Mouse (Mus musculus) kidney, adult 2 months (tissue): Measurements from ENCODE around the gene Gm9821. TPM values are rescaled to one million over a fixed set of nuclear protein-coding genes. Genes with fewer than 3 reads are reported as not detected.

Experiments used
- DNase-seq: peaks from one replicate; pipeline ENCODE4 v3.0.0; 2021
- H3K27ac ChIP-seq: fragments of 200-500 bp; 2 replicates; pipeline ENCODE4 v1.5.1; 2012; ENCODE audit warnings: low read depth, low read length, control low read depth, inconsistent platforms; ENCODE audit not compliant: insufficient read depth
- H3K27me3 ChIP-seq: fragments of 200-500 bp; replicated peaks from 2 replicates; pipeline ENCODE4 v1.6.1; 2012; ENCODE audit warnings: mild to moderate bottlenecking, moderate library complexity, low read length, inconsistent platforms; ENCODE audit not compliant: control insufficient read depth, insufficient read depth
- H3K36me3 ChIP-seq: fragments of 200-500 bp; 2 replicates; pipeline ENCODE4 v1.6.1; 2012; ENCODE audit warnings: mild to moderate bottlenecking, moderate library complexity, low read length, inconsistent platforms; ENCODE audit not compliant: control insufficient read depth, insufficient read depth
- H3K4me1 ChIP-seq: fragments of 200-500 bp; 2 replicates; pipeline ENCODE4 v1.6.1; 2011; ENCODE audit warnings: low read length; ENCODE audit not compliant: control insufficient read depth, insufficient read depth
- H3K4me3 ChIP-seq: fragments of 200-500 bp; 2 replicates; pipeline ENCODE4 v1.5.1; 2011; ENCODE audit warnings: mild to moderate bottlenecking, low read depth, low read length, control low read depth; ENCODE audit not compliant: insufficient read depth
- CTCF ChIP-seq: fragments of 200-500 bp; conservative IDR thresholded peaks from 2 replicates; pipeline ENCODE4 v1.5.1; 2011; ENCODE audit warnings: low read depth, mild to moderate bottlenecking, control low read depth, low read length, moderate library complexity, mixed read lengths; ENCODE audit not compliant: insufficient read depth, insufficient read length
- POLR2A ChIP-seq: fragments of 200-500 bp; IDR thresholded peaks from one replicate; pipeline ENCODE4 v1.6.1; 2011; ENCODE audit warnings: low read depth, low read length, control low read depth
- WGBS: fragments of 180-500 bp; shearing (Covaris S2); methylation state at CpG from one replicate; pipeline ENCODE4 v1.1.7; 2018; 5-methylcytosine and 5-hydroxymethylcytosine counted together
- polyA plus RNA-seq: library from polyadenylated mRNA; depleted of rRNA; stranded (reverse); fragments of >200 nt; gene quantifications from 2 replicates; pipeline ENCODE4 v1.2.3, GENCODE M21; 2012

The Gm9821 gene
- polyA plus RNA-seq, 1 experiment = not detected

GRCm38 (mm10) chr2:91972121-91972566 is 26.6 kb downstream of the Gm9821 start:
- peak overlapping the region; percentile 80 for H3K27ac ChIP-seq
- no peaks in the 10 kb centered on the region for H3K36me3 ChIP-seq
- H3K27me3 ChIP-seq = peaks cover 8% of the 10 kb centered on the region; the same call in 1 of the 2 replicates
- DNase-seq = no peak
- H3K4me3 ChIP-seq = no peak overlapping the region
- peaks cover 5% of the 10 kb centered on the region; the same call in 1 of the 2 replicates for H3K4me1 ChIP-seq
- TF ChIP-seq CTCF (no peak), POLR2A (no peak)
- 46% methylated on average over 13 of the region's 13 CpGs for WGBS

- 89% methylated on average over 7 of the region's 7 CpGs for WGBS
Measured at GRCm38 (mm10) chr2:91973416-91974135, 28.1 kb downstream of the Gm9821 start.

GRCm38 (mm10) chr2:91975581-91976541 is 30.4 kb downstream of the Gm9821 start, which contains the start of gene Dgkz:
Gene Dgkz, minus strand, starts transcription at chr2:91975864.
- WGBS = 5% methylated on average over 79 of the region's 79 CpGs
- TF ChIP-seq CTCF (no peak), POLR2A (no peak)
- Histone ChIP-seq H3K36me3 (no peaks in the 10 kb centered on the region), H3K4me3 (peak within 1 kb of the TSS; percentile 36), H3K27me3 (peaks cover 8% of the 10 kb centered on the region; the same call in 1 of the 2 replicates), H3K27ac (no peak within 1 kb of the TSS), H3K4me1 (peaks cover 5% of the 10 kb centered on the region; the same call in 1 of the 2 replicates)
- no peak for DNase-seq

More at GRCm38 (mm10) chr2:91973416-91974135, 28.1 kb downstream of the Gm9821 start:
- TF ChIP-seq POLR2A (no peak), CTCF (no peak)
- Histone ChIP-seq H3K4me1 (peaks cover 5% of the 10 kb centered on the region; the same call in 1 of the 2 replicates), H3K27me3 (peaks cover 8% of the 10 kb centered on the region; the same call in 1 of the 2 replicates), H3K4me3 (no peak overlapping the region), H3K27ac (no peak overlapping the region), H3K36me3 (no peaks in the 10 kb centered on the region)
- DNase-seq = no peak

GRCm38 (mm10) chr2:91977960-91978359 is 32.5 kb downstream of the Gm9821 start:
- 77% methylated on average over 4 of the region's 4 CpGs for WGBS
- H3K4me1 ChIP-seq = no peaks in the 10 kb centered on the region; the same call in 1 of the 2 replicates
- H3K4me3 ChIP-seq = no peak overlapping the region
- no peak for DNase-seq
- TF ChIP-seq POLR2A (no peak), CTCF (no peak)
- H3K36me3 ChIP-seq = no peaks in the 10 kb centered on the region
- H3K27me3 ChIP-seq = peaks cover 8% of the 10 kb centered on the region; the same call in 1 of the 2 replicates
- H3K27ac ChIP-seq = no peak overlapping the region

GRCm38 (mm10) chr2:91978547-91978946 is 33.0 kb downstream of the Gm9821 start:
- TF ChIP-seq POLR2A = no peak
- no peak for TF ChIP-seq CTCF
- DNase-seq = no peak
- Histone ChIP-seq H3K4me1 (no peaks in the 10 kb centered on the region; the same call in 1 of the 2 replicates), H3K36me3 (no peaks in the 10 kb centered on the region), H3K4me3 (no peak overlapping the region), H3K27ac (no peak overlapping the region), H3K27me3 (peaks cover 8% of the 10 kb centered on the region; the same call in 1 of the 2 replicates)
- 65% methylated on average over 2 of the region's 2 CpGs for WGBS

GRCm38 (mm10) chr2:91980245-91980644 is 34.7 kb downstream of the Gm9821 start:
- no peak for TF ChIP-seq POLR2A
- no peak for TF ChIP-seq CTCF
- H3K36me3 ChIP-seq = no peaks in the 10 kb centered on the region
- H3K27ac ChIP-seq = no peak overlapping the region
- 73% methylated on average over 4 of the region's 4 CpGs for WGBS
- H3K4me1 ChIP-seq = no peaks in the 10 kb centered on the region; the same call in 1 of the 2 replicates
- H3K4me3 ChIP-seq = no peak overlapping the region
- H3K27me3 ChIP-seq = peaks cover 8% of the 10 kb centered on the region; the same call in 1 of the 2 replicates
- no peak for DNase-seq

GRCm38 (mm10) chr2:91980830-91981229 is 35.3 kb downstream of the Gm9821 start:
- H3K36me3 ChIP-seq = no peaks in the 10 kb centered on the region
- H3K27ac ChIP-seq = no peak overlapping the region
- H3K4me1 ChIP-seq = no peaks in the 10 kb centered on the region
- DNase-seq = no peak
- TF ChIP-seq POLR2A = no peak
- TF ChIP-seq CTCF = no peak
- H3K27me3 ChIP-seq = 0 out of 2 replicates have a peak, but pooled peaks cover 4% of the 10 kb centered on the region
- no peak overlapping the region for H3K4me3 ChIP-seq
- WGBS = 85% methylated on average over 5 of the region's 5 CpGs
